Mouse (Mus musculus): ENCODE measurements around the gene Qrfp.

DNA sequence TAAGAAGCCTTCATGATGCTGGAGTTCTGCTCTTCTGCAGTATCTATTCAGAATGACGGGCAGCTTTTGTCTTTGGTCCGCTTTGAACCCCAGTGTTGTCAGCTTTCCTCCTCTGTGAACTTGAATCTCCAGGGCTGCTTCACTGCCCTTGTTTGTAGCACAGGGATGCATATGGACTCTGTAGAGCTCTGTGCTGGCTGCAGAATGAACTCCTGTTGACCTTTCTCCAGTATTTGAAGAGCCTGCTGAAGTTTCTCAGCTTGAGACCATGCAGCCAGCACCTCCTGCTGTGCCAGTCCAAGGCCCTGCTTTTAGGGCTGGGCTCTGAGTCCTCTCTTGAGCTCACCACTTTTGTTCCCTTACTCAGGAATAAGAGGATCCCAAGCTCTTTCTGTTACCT, 47.5 kb downstream of the Qrfp start:
- no peak for TF ChIP-seq EP300 (IDR thresholded peaks at IDR 0.05; ENCODE audit: low read depth)
- no peak for TF ChIP-seq CTCF (IDR thresholded peaks at IDR 0.05; ENCODE audit: low read depth)
